Mouse (Mus musculus): ENCODE data around the gene 2610318N02Rik. TPM values are rescaled to one million over a fixed set of nuclear protein-coding genes. Genes with fewer than 3 reads are reported as not detected.

The 2610318N02Rik gene
- total RNA-seq, 2 experiments from 2014 or later: not detected

- DNase-seq: peak; percentile 84 to 85
Measured at GRCm38 (mm10) chr16:17110771-17111743, 13.9 kb downstream of the 2610318N02Rik start, which contains the start of gene Ppil2. Gene Ppil2 (minus strand): TSS chr16:17111257.

GRCm38 (mm10) chr16:17104600-17104999, 20.4 kb downstream of the 2610318N02Rik start:
- DNase-seq: no peak

- DNase-seq: no peak
Measured at GRCm38 (mm10) chr16:17102630-17103220, 22.2 kb downstream of the 2610318N02Rik start.

GRCm38 (mm10) chr16:17096938-17097337, 28.0 kb downstream of the 2610318N02Rik start:
- DNase-seq: no peak

GRCm38 (mm10) chr16:17088346-17088745, 36.6 kb downstream of the 2610318N02Rik start:
- DNase-seq: no peak

GRCm38 (mm10) chr16:17086669-17087193, 38.2 kb downstream of the 2610318N02Rik start:
- DNase-seq: no peak

- DNase-seq: no peak
Measured at GRCm38 (mm10) chr16:17086241-17086640, 38.7 kb downstream of the 2610318N02Rik start.

GRCm38 (mm10) chr16:17085636-17086035, 39.3 kb downstream of the 2610318N02Rik start:
- DNase-seq: peak in 1 of 2 experiments; percentile 36

GRCm38 (mm10) chr16:17082121-17082792, 42.7 kb downstream of the 2610318N02Rik start:
- DNase-seq: no peak

- DNase-seq: peak in 1 of 2 experiments; percentile 28
Measured at GRCm38 (mm10) chr16:17078101-17078500, 46.9 kb downstream of the 2610318N02Rik start.

- no peak for DNase-seq
Measured at GRCm38 (mm10) chr16:17076869-17077268, 48.1 kb downstream of the 2610318N02Rik start.

- DNase-seq: no peak
Measured at GRCm38 (mm10) chr16:17076301-17076700, 48.7 kb downstream of the 2610318N02Rik start.

GRCm38 (mm10) chr16:17073000-17073399, 52.0 kb downstream of the 2610318N02Rik start:
- no peak for DNase-seq

GRCm38 (mm10) chr16:17070716-17071115, 54.3 kb downstream of the 2610318N02Rik start:
- DNase-seq: no peak

- peak; percentile 90 to 91 for DNase-seq
Measured at GRCm38 (mm10) chr16:17069511-17070443, 55.2 kb downstream of the 2610318N02Rik start, which contains the start of gene Ypel1. Gene Ypel1 (plus strand): TSS chr16:17069696.

- no peak for DNase-seq
Measured at GRCm38 (mm10) chr16:17067552-17067951, 57.4 kb downstream of the 2610318N02Rik start.

Small RNA genes lying within 50 kb of the gene (microRNA-seq; reads per million reads assigned to microRNA genes)
- gene Mir130b (114 to 118 reads per million in 2 experiments), gene Mir301b (0.54 to 0.76 reads per million in 2 experiments)

Other genes with a start within 250 kb of the 2610318N02Rik start
- gene Ppm1f, start 228.7 kb downstream of the 2610318N02Rik start, total RNA-seq (2021): 10 to 100 TPM; 26.3 to 28.6 TPM
- 100 to 1,000 TPM in 1 of 2 experiments, 10 to 100 TPM in 1; 94.8 to 112 TPM for gene Mapk1, start 141.8 kb downstream of the 2610318N02Rik start, total RNA-seq (2021)
- 1 to 10 TPM; 1.0 to 1.6 TPM for gene Ypel1, start 55.5 kb downstream of the 2610318N02Rik start, total RNA-seq (2021)
- 10 to 100 TPM; 32.4 to 39.4 TPM for gene Ppil2, start 13.9 kb downstream of the 2610318N02Rik start, total RNA-seq (2021)
- gene Sdf2l1, start 7.2 kb upstream of the 2610318N02Rik start, total RNA-seq (2021): 10 to 100 TPM; 13.8 to 22.2 TPM
- gene Ydjc, start 19.5 kb upstream of the 2610318N02Rik start, total RNA-seq (2021): 1 to 10 TPM; 2.3 to 3.1 TPM
- under 1 TPM in 1 of 2 experiments, not detected in 1; 0.08 TPM for gene Ccdc116, start 22.1 kb upstream of the 2610318N02Rik start, total RNA-seq (2021)
- 100 to 1,000 TPM; 116 to 120 TPM for gene Ube2l3, start 77.5 kb upstream of the 2610318N02Rik start, total RNA-seq (2021)
- gene Rimbp3, start 83.4 kb upstream of the 2610318N02Rik start, total RNA-seq (2021): under 1 TPM; 0.07 to 0.26 TPM
- gene Hic2, start 108.4 kb upstream of the 2610318N02Rik start, total RNA-seq (2021): 1 to 10 TPM; 1.3 to 1.5 TPM
- 1 to 10 TPM; 1.2 to 1.6 TPM for gene Tmem191c, start 150.9 kb upstream of the 2610318N02Rik start, total RNA-seq (2021)
- 1 to 10 TPM; 1.2 to 1.3 TPM for gene Serpind1, start 206.2 kb upstream of the 2610318N02Rik start, total RNA-seq (2021)